Mouse (Mus musculus): ENCODE data around the gene Cox6b2.

Cox6b2 gene

GRCm38 (mm10) chr7:4764946-4765710 is 12.2 kb upstream of the Cox6b2 start:
- DNase-seq (ENCODE audit: low read depth) = no peak

DNA sequence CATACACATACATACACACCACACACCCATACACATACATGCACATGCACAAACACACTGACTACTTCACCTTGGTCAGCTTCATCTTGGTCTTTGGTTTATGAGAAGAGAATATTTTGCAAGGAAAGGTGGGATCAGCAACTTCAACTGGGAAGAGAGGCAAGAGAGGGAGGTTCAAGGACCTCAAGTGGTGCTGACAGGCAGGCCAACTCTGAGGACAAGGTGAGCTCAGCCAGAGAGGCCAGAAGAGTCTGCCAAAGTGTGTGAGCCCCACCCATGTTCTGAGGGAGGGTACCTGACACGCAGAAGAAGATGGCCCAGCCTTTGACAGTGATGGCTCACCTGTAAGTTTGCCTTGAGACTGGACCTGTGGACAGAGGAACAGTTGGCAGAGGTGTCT is 6.8 kb upstream of the Cox6b2 start:
- DNase-seq (ENCODE audit: low read depth) = no peak

- peak; percentile 52 for DNase-seq (ENCODE audit: low read depth)
These were observed 698 bp downstream of the Cox6b2 start for GRCm38 (mm10) chr7:4751971-4752820.

- no peak for DNase-seq (ENCODE audit: low read depth)
These were observed 3.7 kb downstream of the Cox6b2 start for GRCm38 (mm10) chr7:4749169-4749568.

- DNase-seq (ENCODE audit: low read depth) = no peak
These were observed 4.6 kb downstream of the Cox6b2 start for GRCm38 (mm10) chr7:4748321-4748720.

DNA sequence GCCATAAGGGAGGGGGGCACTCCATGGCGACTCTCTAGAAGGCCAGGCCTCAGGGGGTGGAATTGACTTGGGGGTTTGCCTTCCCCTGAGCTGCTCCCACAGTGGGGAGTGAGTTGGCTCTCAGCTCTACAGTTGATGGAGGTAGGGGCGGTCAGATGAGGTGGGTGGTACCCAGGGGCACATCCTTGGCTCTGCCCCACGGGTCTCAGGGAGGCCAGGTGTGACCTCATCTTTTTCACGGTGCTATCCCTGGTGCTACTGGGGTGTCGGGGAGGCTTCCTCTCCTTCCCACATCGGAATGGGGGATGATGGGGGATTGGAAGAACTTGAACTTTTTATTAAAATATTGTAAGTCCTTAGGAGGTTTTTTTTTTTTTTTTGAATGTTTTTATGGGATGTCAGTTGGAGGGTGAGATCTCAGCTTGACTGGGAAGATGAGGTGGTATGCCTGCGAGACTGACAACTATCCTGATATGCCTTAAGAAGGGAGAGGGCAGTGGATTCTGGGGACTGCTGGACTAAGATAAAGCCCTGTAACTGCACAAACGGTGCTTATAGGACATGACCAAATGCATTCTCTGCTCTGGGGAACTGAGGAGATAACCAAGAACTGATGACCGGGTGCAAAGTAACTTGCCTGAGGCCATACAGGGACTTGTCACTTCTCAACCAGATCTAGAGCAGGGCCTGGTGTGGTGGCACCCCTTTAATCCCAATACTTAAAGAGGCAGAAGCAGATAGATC is 5.6 kb downstream of the Cox6b2 start:
- no peak for DNase-seq (ENCODE audit: low read depth)

- no peak for DNase-seq (ENCODE audit: low read depth)
These were observed 6.4 kb downstream of the Cox6b2 start for GRCm38 (mm10) chr7:4746326-4746980.

GRCm38 (mm10) chr7:4744886-4745285 is 8.0 kb downstream of the Cox6b2 start:
- no peak for DNase-seq (ENCODE audit: low read depth)

DNA sequence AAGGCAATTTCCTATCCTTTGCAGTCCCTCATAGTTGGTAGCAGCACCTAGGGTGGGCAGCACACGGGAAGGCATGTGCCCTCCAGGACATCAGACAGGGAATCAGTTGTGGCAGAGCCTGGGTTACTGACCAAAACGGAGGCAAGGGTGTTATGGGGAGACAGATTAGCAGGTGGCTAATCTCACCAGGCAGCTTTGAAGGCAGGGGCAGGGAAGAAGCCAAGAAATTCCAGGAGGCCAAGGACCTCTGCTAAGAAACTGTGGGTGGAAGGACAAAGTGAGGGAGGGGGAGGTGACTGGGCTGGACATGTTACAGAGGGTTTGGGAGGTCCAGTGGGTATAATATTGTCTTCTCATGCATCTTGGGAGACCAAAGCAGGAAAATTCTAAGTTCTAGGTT is 9.5 kb downstream of the Cox6b2 start:
- no peak for DNase-seq (ENCODE audit: low read depth)

DNA sequence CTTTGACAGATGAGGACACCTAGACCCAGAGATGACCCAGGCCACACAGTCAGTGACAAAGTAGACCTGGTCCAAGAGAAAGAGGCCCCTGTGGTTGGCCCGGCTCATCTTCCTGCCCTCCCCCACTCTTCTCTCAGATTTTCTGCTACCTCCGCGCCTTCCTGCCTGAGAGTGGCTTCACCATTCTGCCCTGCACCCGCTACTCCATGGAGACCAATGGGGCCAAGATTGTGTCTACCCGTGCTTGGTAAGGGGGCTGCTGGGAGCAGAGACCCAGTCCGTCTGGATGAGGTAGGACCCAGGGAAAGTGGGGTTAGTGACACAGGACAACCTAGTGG is 10.4 kb downstream of the Cox6b2 start:
- DNase-seq (ENCODE audit: low read depth) = no peak

DNA sequence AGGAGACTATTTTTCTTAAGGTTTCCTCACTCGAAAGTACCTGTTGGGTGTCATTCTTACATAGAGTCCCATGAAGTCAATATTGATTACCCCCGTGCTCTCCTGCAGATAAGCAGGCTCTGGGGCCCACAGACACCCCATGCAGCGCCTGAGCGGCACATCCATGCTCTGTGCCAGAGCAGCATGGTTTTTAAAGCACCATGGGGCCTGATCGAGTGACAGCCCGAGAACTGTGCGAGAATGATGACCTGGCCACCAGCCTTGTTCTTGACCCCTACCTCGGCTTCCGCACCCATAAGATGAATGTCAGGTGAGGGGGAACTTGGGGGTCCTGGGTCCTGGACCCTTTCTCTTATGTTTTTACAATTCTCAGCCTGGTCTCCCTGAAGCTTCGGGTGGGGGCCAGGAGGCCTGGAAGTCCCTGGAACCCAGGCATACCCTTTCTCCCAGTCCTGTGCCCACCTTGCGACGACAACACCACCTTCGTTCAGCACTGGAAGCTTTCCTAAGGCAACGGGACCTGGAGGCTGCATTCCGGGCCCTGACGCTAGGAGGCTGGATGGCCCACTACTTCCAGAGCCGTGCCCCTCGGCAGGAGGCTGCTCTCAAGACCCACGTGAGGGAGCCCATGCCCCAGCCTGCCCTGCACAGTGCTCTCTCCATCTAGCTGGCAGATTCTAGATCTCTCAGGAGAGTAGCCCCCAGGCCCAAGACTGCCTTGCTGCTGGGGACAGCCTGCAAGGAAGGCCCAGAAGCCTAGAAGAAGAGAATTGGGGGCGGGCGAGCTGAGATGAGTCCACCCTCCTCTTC is 11.0 kb downstream of the Cox6b2 start:
- DNase-seq (ENCODE audit: low read depth) = no peak

DNA sequence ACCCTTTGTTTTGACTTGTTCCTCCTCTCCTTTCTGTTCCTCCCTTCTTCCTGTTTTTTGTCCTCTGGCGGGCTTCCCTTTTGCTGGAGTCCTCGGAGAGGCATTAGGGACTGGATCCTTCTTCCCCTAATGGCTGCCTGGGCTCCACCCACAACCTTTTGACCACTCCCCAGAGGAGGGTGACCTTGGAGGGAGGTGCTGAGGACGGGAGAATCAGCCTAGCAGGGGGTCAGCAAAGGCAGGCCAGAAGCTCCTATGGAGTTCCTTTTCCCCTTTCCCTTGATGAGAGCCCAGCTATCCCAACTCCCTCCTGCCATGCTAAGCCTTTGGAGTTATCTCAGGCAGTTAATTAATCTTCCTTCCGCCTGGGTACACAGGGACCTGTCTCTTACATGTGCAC is 11.7 kb downstream of the Cox6b2 start:
- DNase-seq (ENCODE audit: low read depth) = peak; percentile 54

GRCm38 (mm10) chr7:4740309-4740727 is 12.6 kb downstream of the Cox6b2 start:
- DNase-seq (ENCODE audit: low read depth) = no peak

DNA sequence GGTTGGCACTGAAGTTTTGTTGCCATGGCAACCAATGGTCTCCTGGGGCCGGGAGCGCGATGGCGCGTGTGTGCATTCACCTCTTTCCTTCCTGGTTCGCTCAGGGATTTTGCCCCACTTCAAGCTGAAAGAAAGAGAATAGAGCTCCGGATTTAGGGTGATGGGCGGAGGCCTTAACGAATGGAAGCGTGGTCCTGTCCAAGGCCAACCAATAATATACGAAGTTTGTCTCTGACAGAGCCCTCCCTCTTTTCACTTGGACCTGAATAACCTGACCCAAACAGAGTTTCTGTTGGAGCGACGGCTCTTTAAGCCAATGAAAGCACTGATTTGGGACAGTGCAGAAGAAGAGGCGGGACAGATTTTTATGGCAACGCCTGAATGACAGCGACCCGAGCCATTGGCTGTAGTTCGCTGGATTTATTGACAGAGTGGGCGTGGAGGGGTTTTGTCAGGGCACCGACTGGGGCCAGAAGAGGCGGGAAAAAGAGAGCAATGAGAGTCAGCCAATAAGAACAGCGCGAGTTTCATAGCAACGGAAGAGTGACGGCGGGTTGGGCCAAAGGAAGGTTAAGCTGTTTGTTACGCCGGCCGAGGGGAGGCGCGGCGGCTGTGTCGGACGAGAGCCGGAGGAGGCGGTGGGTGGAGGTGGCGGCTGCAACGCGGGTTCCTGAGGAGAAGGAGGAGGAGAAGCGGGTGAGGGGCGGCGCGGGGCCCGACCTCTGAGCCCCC is 13.2 kb downstream of the Cox6b2 start, which contains the start of gene Kmt5c:
Kmt5c (plus strand) TSS at position 572 of the 732 bp plus-strand sequence.
- DNase-seq (ENCODE audit: low read depth) = peak; percentile 99

DNA sequence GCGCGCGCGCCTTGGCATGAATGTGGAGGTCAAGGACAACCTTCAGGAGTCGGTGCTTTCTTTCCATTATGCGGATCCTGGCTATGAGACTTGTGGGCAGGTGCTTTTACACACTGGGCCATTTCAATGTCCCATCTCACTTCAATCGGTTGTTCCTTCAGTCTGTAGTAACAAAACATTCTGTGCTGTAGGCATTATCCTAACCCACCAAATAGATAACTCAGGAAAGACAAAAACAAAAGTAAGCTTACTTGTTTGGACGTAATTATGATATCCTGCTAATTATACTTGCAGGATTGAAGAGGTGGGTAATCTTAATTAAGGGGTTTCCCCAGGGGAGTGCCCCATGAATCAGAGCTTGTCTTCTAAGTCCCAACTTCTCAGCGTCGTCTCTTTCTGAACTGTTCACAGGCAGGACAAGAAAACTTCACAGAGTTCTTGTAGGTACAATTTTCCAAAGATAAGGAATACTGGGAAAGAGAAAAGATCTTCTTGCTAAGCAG is 13.8 kb downstream of the Cox6b2 start:
- DNase-seq (ENCODE audit: low read depth) = no peak

DNA sequence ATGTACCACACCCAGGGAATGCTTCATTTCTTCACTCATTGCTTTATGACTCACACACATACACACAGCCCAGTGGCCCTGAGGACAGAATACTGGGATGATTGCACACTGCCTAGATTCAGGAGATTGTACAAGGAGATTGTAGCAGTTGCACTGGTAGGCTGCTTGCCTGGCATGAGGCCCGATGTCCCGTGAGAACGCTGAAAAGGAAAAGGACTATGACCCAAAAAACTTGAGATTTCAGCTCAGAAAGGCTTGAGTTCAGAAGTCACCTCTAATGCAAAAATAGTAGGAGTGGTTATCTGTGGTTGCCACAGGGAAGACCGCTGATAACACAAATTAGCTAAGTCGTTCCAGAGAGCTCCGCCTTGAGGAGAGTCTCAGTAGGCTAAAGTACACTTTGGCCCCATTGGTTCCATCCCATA is 19.9 kb downstream of the Cox6b2 start:
- no peak for DNase-seq (ENCODE audit: low read depth)

DNA sequence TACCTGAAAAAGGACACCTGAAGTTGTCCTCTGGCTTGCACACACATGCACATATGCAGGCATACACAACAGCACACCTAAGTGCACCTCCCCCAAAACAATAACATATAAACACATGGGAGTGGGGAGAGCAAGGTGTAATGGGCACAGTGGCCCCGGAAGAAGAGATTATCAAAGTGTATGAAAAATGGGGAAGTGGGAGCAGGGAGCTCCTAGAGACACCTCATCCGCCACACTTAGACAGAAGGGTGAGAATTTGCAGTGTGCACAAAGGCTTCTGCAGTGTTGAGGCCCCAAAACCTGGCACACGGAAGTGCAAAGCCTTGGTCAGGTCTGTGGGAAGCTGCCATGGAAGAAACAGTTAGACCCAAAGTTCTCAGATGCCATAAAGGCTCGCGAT is 21.8 kb downstream of the Cox6b2 start:
- no peak for DNase-seq (ENCODE audit: low read depth)

- DNase-seq (ENCODE audit: low read depth) = no peak
These were observed 27.7 kb downstream of the Cox6b2 start, which contains the start of gene Tmem150b for GRCm38 (mm10) chr7:4725169-4725568. Gene Tmem150b, minus strand, starts transcription at chr7:4725249.

DNA sequence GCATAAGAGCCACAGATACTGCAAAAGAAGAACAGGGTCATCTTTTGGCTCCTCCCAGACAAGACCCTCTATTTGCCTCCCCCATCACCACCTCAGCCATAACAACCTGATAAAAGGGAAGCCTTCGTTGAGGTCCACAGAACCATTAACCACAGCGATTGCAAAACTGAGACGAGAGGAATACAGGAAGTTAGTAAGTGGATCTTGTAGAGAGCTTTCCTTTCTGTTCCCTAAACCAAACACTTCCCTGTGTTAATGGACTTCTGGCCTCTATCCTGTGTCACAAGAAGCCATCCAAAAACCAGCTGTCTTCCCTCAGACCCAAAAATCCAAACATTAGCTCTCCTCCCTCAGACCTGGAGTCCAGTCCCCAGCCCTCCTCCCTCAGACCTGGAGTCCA is 28.5 kb downstream of the Cox6b2 start:
- no peak for DNase-seq (ENCODE audit: low read depth)

DNA sequence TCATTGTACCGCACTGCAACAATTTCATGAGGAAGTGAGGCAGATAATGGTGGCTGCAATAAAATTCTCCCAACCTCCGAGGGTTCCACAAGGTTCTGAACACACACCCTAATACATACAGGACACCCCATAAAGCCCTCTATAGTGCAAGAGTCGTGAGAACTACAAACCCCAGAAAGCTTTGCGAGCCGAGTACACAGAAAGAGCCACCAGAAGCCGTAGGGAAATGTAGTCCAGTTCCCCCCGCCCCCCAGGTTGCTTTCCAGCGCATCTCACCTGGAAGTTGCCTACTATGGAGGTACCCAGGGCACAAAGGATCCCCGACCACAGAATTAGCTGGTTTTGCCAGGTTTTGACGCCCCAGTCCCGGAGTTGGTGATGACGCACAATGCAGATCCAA is 29.4 kb downstream of the Cox6b2 start:
- DNase-seq (ENCODE audit: low read depth) = peak; percentile 15
